25 mouse cellular contexts compared by ENCODE assay signal in the genomic region with DNA sequence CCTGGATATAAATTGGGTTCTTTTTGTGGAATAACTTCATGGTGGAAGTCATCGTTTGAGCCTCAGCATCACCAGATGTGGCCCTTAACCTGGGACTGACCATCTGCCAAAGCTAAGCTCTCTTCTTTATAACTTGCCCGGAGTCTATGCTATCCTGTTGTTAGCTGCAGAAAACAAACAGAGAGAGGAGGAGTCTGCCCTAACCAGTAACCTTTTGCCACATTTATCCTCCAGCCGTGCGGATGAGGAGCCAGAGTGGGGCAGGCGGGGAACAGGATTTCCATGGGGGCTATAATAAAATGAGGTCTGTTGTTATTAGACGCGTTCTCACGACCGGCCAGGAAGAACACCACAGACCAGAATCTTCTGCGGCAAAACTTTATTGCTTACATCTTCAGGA.
"Had no signal": no experiment of that assay in that cellular context is flagged by ENCODE, and none has a peak within 500 bp of the region (broad histone marks: within the 10 kb centered on the region; RNA-seq: fewer than 3 reads in every experiment).

No protein-coding gene starts in this region.

- H3K36me3 ChIP-seq: heart, embryonic 13.5 days; heart, embryonic 15.5 days; hindbrain, embryonic 10.5 days; hindbrain, embryonic 12.5 days; intestine, embryonic 15.5 days; limb, embryonic 10.5 days; limb, embryonic 12.5 days had no signal

- ATAC-seq: hindbrain, embryonic 16.5 days; inflammation-experienced regulatory T-cells, adult 6 months; intestine, embryonic 15.5 days; intestine, postnatal 0 days; liver, postnatal 0 days had no signal

- H3K27ac ChIP-seq: gastrocnemius, adult 2 months; heart, embryonic 13.5 days; heart, embryonic 15.5 days; hindbrain, embryonic 10.5 days; hindbrain, embryonic 12.5 days; hindbrain, embryonic 14.5 days; intestine, embryonic 15.5 days; layer of hippocampus, adult 2 months; left cerebral cortex, adult 2 months; limb, embryonic 10.5 days; liver, embryonic 14.5 days had no signal

- H3K4me3 ChIP-seq: gastrocnemius, adult 2 months; heart, embryonic 13.5 days; heart, embryonic 15.5 days; hindbrain, embryonic 10.5 days; hindbrain, embryonic 12.5 days; intestine, embryonic 15.5 days; layer of hippocampus, adult 2 months; left cerebral cortex, adult 2 months; limb, embryonic 10.5 days; limb, embryonic 12.5 days had no signal

- H3K9me3 ChIP-seq: heart, embryonic 13.5 days; heart, embryonic 15.5 days; hindbrain, embryonic 12.5 days; intestine, embryonic 15.5 days; limb, embryonic 10.5 days; limb, embryonic 12.5 days had no signal

- H3K9ac ChIP-seq: heart, embryonic 13.5 days; heart, embryonic 15.5 days; hindbrain, embryonic 12.5 days; hindbrain, embryonic 14.5 days; intestine, embryonic 15.5 days; limb, embryonic 12.5 days; liver, embryonic 14.5 days; liver, postnatal 0 days had no signal

- H3K27me3 ChIP-seq: heart, embryonic 13.5 days; heart, embryonic 15.5 days; intestine, embryonic 15.5 days; limb, embryonic 12.5 days had no signal

- DNase-seq: gastrocnemius, adult 2 months; gastrocnemius, postnatal 10 days; gastrocnemius, postnatal 25 days; heart, postnatal 14 days; heart, postnatal 4 days; kidney, adult 18-20 months; kidney, postnatal 10 days; kidney, postnatal 25 days; kidney, postnatal 4 days; liver, postnatal 0 days had no signal

- H3K4me2 ChIP-seq: heart, embryonic 11.5 days; heart, embryonic 13.5 days; heart, embryonic 15.5 days; hindbrain, embryonic 12.5 days; hindbrain, embryonic 14.5 days; intestine, embryonic 15.5 days; limb, embryonic 12.5 days had no signal
